Mouse (Mus musculus): ENCODE results near the gene Map2k2. TPM values are rescaled to one million over a fixed set of nuclear protein-coding genes. Genes with fewer than 3 reads are reported as not detected.

Gene Map2k2
- polyA plus RNA-seq, 1 experiment from 2014 or later = 151 TPM

GRCm38 (mm10) chr10:81145778-81146177 is 40.1 kb downstream of the Map2k2 start:
- no peak overlapping the region for H3K27ac ChIP-seq (ENCODE audit: low read length)
- H3K36me3 ChIP-seq (ENCODE audit: control insufficient read depth, insufficient read depth, low read length) = peaks cover 66% of the 10 kb centered on the region
- no peak for ATAC-seq (ENCODE audit: low read depth)
- H3K4me3 ChIP-seq (ENCODE audit: low read length) = no peak overlapping the region
- H3K4me2 ChIP-seq (ENCODE audit: low read depth, low read length) = no peak overlapping the region
- no peaks in the 10 kb centered on the region for H3K9me3 ChIP-seq (ENCODE audit: control insufficient read depth, low read length)
- no peaks in the 10 kb centered on the region for H3K27me3 ChIP-seq (ENCODE audit: control insufficient read depth, insufficient read depth, low read depth, low read length)
- peaks cover 17% of the 10 kb centered on the region for H3K4me1 ChIP-seq (replicated peaks; ENCODE audit: control insufficient read depth, insufficient read depth, low read length)
- no peak overlapping the region for H3K9ac ChIP-seq (ENCODE audit: low read length)
- 70% methylated on average over 7 of the region's 7 CpGs for WGBS

- Histone ChIP-seq H3K4me2 (ENCODE audit: low read depth, low read length) (no peak overlapping the region), H3K4me3 (ENCODE audit: low read length) (no peak overlapping the region), H3K4me1 (replicated peaks; ENCODE audit: control insufficient read depth, insufficient read depth, low read length) (peaks cover 12% of the 10 kb centered on the region), H3K27ac (ENCODE audit: low read length) (no peak overlapping the region), H3K9me3 (ENCODE audit: control insufficient read depth, low read length) (no peaks in the 10 kb centered on the region), H3K9ac (ENCODE audit: low read length) (no peak overlapping the region), H3K36me3 (ENCODE audit: control insufficient read depth, insufficient read depth, low read length) (peaks cover 66% of the 10 kb centered on the region), H3K27me3 (ENCODE audit: control insufficient read depth, insufficient read depth, low read depth, low read length) (no peaks in the 10 kb centered on the region)
- ATAC-seq (ENCODE audit: low read depth) = no peak
- 86% methylated on average over 4 of the region's 4 CpGs for WGBS
Measured at GRCm38 (mm10) chr10:81146296-81146695, 40.6 kb downstream of the Map2k2 start.

- WGBS = 70% methylated on average over 6 of the region's 6 CpGs
- Histone ChIP-seq H3K4me2 (ENCODE audit: low read depth, low read length) (no peak overlapping the region), H3K36me3 (ENCODE audit: control insufficient read depth, insufficient read depth, low read length) (peaks cover 72% of the 10 kb centered on the region), H3K9me3 (ENCODE audit: control insufficient read depth, low read length) (no peaks in the 10 kb centered on the region), H3K4me1 (replicated peaks; ENCODE audit: control insufficient read depth, insufficient read depth, low read length) (0 out of 2 replicates have a peak, but pooled peaks cover 2% of the 10 kb centered on the region), H3K9ac (ENCODE audit: low read length) (no peak overlapping the region), H3K27ac (ENCODE audit: low read length) (no peak overlapping the region), H3K4me3 (ENCODE audit: low read length) (no peak overlapping the region), H3K27me3 (ENCODE audit: control insufficient read depth, insufficient read depth, low read depth, low read length) (no peaks in the 10 kb centered on the region)
- no peak for ATAC-seq (ENCODE audit: low read depth)
Measured at GRCm38 (mm10) chr10:81151261-81151660, 45.5 kb downstream of the Map2k2 start.

GRCm38 (mm10) chr10:81152609-81153008 is 46.9 kb downstream of the Map2k2 start:
- Histone ChIP-seq H3K4me2 (ENCODE audit: low read depth, low read length) (no peak overlapping the region), H3K4me3 (ENCODE audit: low read length) (no peak overlapping the region), H3K9ac (ENCODE audit: low read length) (no peak overlapping the region), H3K27me3 (ENCODE audit: control insufficient read depth, insufficient read depth, low read depth, low read length) (no peaks in the 10 kb centered on the region), H3K36me3 (ENCODE audit: control insufficient read depth, insufficient read depth, low read length) (peaks cover 71% of the 10 kb centered on the region), H3K9me3 (ENCODE audit: control insufficient read depth, low read length) (no peaks in the 10 kb centered on the region), H3K27ac (ENCODE audit: low read length) (no peak overlapping the region; the same call in 1 of the 2 replicates), H3K4me1 (replicated peaks; ENCODE audit: control insufficient read depth, insufficient read depth, low read length) (0 out of 2 replicates have a peak, but pooled peaks cover 2% of the 10 kb centered on the region)
- 71% methylated on average over 12 of the region's 12 CpGs for WGBS
- no peak for ATAC-seq (ENCODE audit: low read depth)

GRCm38 (mm10) chr10:81154313-81154712 is 48.6 kb downstream of the Map2k2 start:
- ATAC-seq (ENCODE audit: low read depth) = no peak
- Histone ChIP-seq H3K9ac (ENCODE audit: low read length) (no peak overlapping the region), H3K4me2 (ENCODE audit: low read depth, low read length) (no peak overlapping the region), H3K27ac (ENCODE audit: low read length) (no peak overlapping the region), H3K36me3 (ENCODE audit: control insufficient read depth, insufficient read depth, low read length) (peaks cover 61% of the 10 kb centered on the region), H3K4me1 (replicated peaks; ENCODE audit: control insufficient read depth, insufficient read depth, low read length) (0 out of 2 replicates have a peak, but pooled peaks cover 2% of the 10 kb centered on the region), H3K9me3 (ENCODE audit: control insufficient read depth, low read length) (no peaks in the 10 kb centered on the region), H3K4me3 (ENCODE audit: low read length) (no peak overlapping the region), H3K27me3 (ENCODE audit: control insufficient read depth, insufficient read depth, low read depth, low read length) (no peaks in the 10 kb centered on the region)
- 86% methylated on average over 12 of the region's 12 CpGs for whole genome bisulfite sequencing

- H3K27me3 ChIP-seq (ENCODE audit: control insufficient read depth, insufficient read depth, low read depth, low read length) = no peaks in the 10 kb centered on the region
- 77% methylated on average over 6 of the region's 6 CpGs for WGBS
- no peak for ATAC-seq (ENCODE audit: low read depth)
Measured at GRCm38 (mm10) chr10:81154736-81155135, 49.0 kb downstream of the Map2k2 start.

GRCm38 (mm10) chr10:81161602-81162317 is 56.0 kb downstream of the Map2k2 start:
- H3K36me3 ChIP-seq (ENCODE audit: control insufficient read depth, insufficient read depth, low read length) = peaks cover 32% of the 10 kb centered on the region
- no peak overlapping the region for H3K4me3 ChIP-seq (ENCODE audit: low read length)
- no peaks in the 10 kb centered on the region for H3K9me3 ChIP-seq (ENCODE audit: control insufficient read depth, low read length)
- H3K27ac ChIP-seq (ENCODE audit: low read length) = no peak overlapping the region
- peaks cover 8% of the 10 kb centered on the region for H3K4me1 ChIP-seq (replicated peaks; ENCODE audit: control insufficient read depth, insufficient read depth, low read length)
- no peaks in the 10 kb centered on the region for H3K27me3 ChIP-seq (ENCODE audit: control insufficient read depth, insufficient read depth, low read depth, low read length)
- 81% methylated on average over 8 of the region's 8 CpGs for WGBS
- no peak overlapping the region for H3K4me2 ChIP-seq (ENCODE audit: low read depth, low read length)
- no peak overlapping the region for H3K9ac ChIP-seq (ENCODE audit: low read length)
- no peak for ATAC-seq (ENCODE audit: low read depth)

More at GRCm38 (mm10) chr10:81154736-81155135, 49.0 kb downstream of the Map2k2 start:
- 0 out of 2 replicates have a peak, but pooled peaks cover 2% of the 10 kb centered on the region for H3K4me1 ChIP-seq (replicated peaks; ENCODE audit: control insufficient read depth, insufficient read depth, low read length)
- H3K9me3 ChIP-seq (ENCODE audit: control insufficient read depth, low read length) = no peaks in the 10 kb centered on the region
- H3K4me3 ChIP-seq (ENCODE audit: low read length) = no peak overlapping the region
- H3K36me3 ChIP-seq (ENCODE audit: control insufficient read depth, insufficient read depth, low read length) = peaks cover 57% of the 10 kb centered on the region
- H3K4me2 ChIP-seq (ENCODE audit: low read depth, low read length) = no peak overlapping the region
- no peak overlapping the region for H3K27ac ChIP-seq (ENCODE audit: low read length)
- no peak overlapping the region for H3K9ac ChIP-seq (ENCODE audit: low read length)

GRCm38 (mm10) chr10:81162318-81162652 is 56.6 kb downstream of the Map2k2 start:
- 55% methylated on average over 2 of the region's 2 CpGs for WGBS

GRCm38 (mm10) chr10:81165118-81165517 is 59.4 kb downstream of the Map2k2 start:
- 54% methylated on average over 8 of the region's 8 CpGs for WGBS
- H3K4me2 ChIP-seq (ENCODE audit: low read depth, low read length) = no peak overlapping the region
- no peak for ATAC-seq (ENCODE audit: low read depth)

More at GRCm38 (mm10) chr10:81162318-81162652, 56.6 kb downstream of the Map2k2 start:
- no peak overlapping the region for H3K27ac ChIP-seq (ENCODE audit: low read length)
- H3K4me1 ChIP-seq (replicated peaks; ENCODE audit: control insufficient read depth, insufficient read depth, low read length) = peaks cover 11% of the 10 kb centered on the region
- no peak for ATAC-seq (ENCODE audit: low read depth)
- H3K27me3 ChIP-seq (ENCODE audit: control insufficient read depth, insufficient read depth, low read depth, low read length) = no peaks in the 10 kb centered on the region
- H3K36me3 ChIP-seq (ENCODE audit: control insufficient read depth, insufficient read depth, low read length) = peaks cover 27% of the 10 kb centered on the region
- no peak overlapping the region for H3K9ac ChIP-seq (ENCODE audit: low read length)
- H3K4me3 ChIP-seq (ENCODE audit: low read length) = no peak overlapping the region
- no peaks in the 10 kb centered on the region for H3K9me3 ChIP-seq (ENCODE audit: control insufficient read depth, low read length)
- H3K4me2 ChIP-seq (ENCODE audit: low read depth, low read length) = no peak overlapping the region

More at GRCm38 (mm10) chr10:81165118-81165517, 59.4 kb downstream of the Map2k2 start:
- Histone ChIP-seq H3K36me3 (ENCODE audit: control insufficient read depth, insufficient read depth, low read length) (peaks cover 19% of the 10 kb centered on the region), H3K4me3 (ENCODE audit: low read length) (no peak overlapping the region), H3K9ac (ENCODE audit: low read length) (no peak overlapping the region), H3K9me3 (ENCODE audit: control insufficient read depth, low read length) (no peaks in the 10 kb centered on the region), H3K4me1 (replicated peaks; ENCODE audit: control insufficient read depth, insufficient read depth, low read length) (peaks cover 15% of the 10 kb centered on the region), H3K27me3 (ENCODE audit: control insufficient read depth, insufficient read depth, low read depth, low read length) (no peaks in the 10 kb centered on the region), H3K27ac (ENCODE audit: low read length) (no peak overlapping the region)
